Comparison of ENCODE assay signal across 10 mouse cellular contexts in the genomic region with DNA sequence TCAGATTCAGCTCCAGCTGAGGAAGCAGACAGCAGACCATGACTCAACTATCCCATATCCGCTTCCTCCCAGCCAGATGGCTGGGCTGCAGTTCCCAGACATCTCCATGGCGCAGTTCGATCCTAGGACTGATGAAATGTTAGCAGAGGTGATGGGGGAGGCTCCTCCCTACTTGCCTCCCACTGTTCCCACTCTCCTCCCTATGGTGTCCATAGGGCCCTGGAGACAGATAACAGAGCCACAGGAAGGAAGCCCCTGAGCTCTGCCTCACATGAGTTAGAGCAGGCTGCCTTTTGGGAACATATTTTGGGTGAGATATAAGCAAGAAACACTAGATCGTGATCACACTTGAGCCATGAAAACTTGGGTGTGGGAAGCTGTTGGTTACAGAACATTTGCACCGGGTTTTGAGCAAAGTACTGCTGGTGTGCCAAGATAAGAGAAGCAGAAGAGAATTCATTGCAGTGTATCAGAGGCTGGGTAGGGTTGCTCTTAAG. TPM values are rescaled to one million over a fixed set of nuclear protein-coding genes. Genes with fewer than 3 reads are reported as not detected.
DNase-seq lines count a peak whose midpoint lies in the region; ATAC-seq and TF ChIP-seq lines count a peak whose summit lies in the region.
"Had no signal": no experiment of that assay in that cellular context is flagged by ENCODE, and none has a peak within 500 bp of the region (broad histone marks: within the 10 kb centered on the region; RNA-seq: fewer than 3 reads in every experiment).

No protein-coding gene starts in this region.

- H3K36me3 ChIP-seq in intestine, embryonic 15.5 days = no peaks in the 10 kb centered on the region
- H3K36me3 ChIP-seq in intestine, postnatal 0 days (ENCODE audit: control insufficient read depth, insufficient read depth) = no peaks in the 10 kb centered on the region
- no peaks in the 10 kb centered on the region for H3K36me3 ChIP-seq in G1E (replicated peaks)
- H3K36me3 ChIP-seq in liver, embryonic 16.5 days (ENCODE audit: control insufficient read depth, insufficient read depth) = no peaks in the 10 kb centered on the region
- no peaks in the 10 kb centered on the region for H3K36me3 ChIP-seq in neural tube, embryonic 15.5 days
- no peaks in the 10 kb centered on the region for H3K36me3 ChIP-seq in forebrain, embryonic 13.5 days (ENCODE audit: poor library complexity, severe bottlenecking)

- 0 out of 2 replicates have a peak overlapping the region, but pooled peaks have one; percentile 15 for H3K27ac ChIP-seq in intestine, embryonic 15.5 days
- no peak overlapping the region for H3K27ac ChIP-seq in intestine, postnatal 0 days (ENCODE audit: low read depth, low read length)
- H3K27ac ChIP-seq in liver, embryonic 16.5 days (ENCODE audit: low read length) = peak overlapping the region; percentile 99
- H3K27ac ChIP-seq in neural tube, embryonic 15.5 days (replicated peaks) = no peak overlapping the region
- no peak overlapping the region for H3K27ac ChIP-seq in forebrain, embryonic 13.5 days

- H3K4me1 ChIP-seq in intestine, embryonic 15.5 days (replicated peaks) = peaks cover 14% of the 10 kb centered on the region
- no peaks in the 10 kb centered on the region for H3K4me1 ChIP-seq in intestine, postnatal 0 days (replicated peaks; ENCODE audit: control insufficient read depth, insufficient read depth, low read length)
- peaks cover 85% of the 10 kb centered on the region for H3K4me1 ChIP-seq in G1E (ENCODE audit: insufficient read depth, low read depth, low read length)
- H3K4me1 ChIP-seq in liver, embryonic 16.5 days (ENCODE audit: control insufficient read depth, low read depth, low read length) = peaks cover 51% of the 10 kb centered on the region
- H3K4me1 ChIP-seq in neural tube, embryonic 15.5 days = peaks cover 12% of the 10 kb centered on the region
- peaks cover 12% of the 10 kb centered on the region for H3K4me1 ChIP-seq in forebrain, embryonic 13.5 days

- no peaks in the 10 kb centered on the region for H3K9me3 ChIP-seq in intestine, embryonic 15.5 days
- H3K9me3 ChIP-seq in intestine, postnatal 0 days (ENCODE audit: control insufficient read depth) = no peaks in the 10 kb centered on the region
- no peaks in the 10 kb centered on the region for H3K9me3 ChIP-seq in G1E (replicated peaks)
- no peaks in the 10 kb centered on the region for H3K9me3 ChIP-seq in liver, embryonic 16.5 days (replicated peaks; ENCODE audit: control insufficient read depth, low read length)
- no peaks in the 10 kb centered on the region for H3K9me3 ChIP-seq in neural tube, embryonic 15.5 days (replicated peaks)
- H3K9me3 ChIP-seq in forebrain, embryonic 13.5 days (replicated peaks) = no peaks in the 10 kb centered on the region

- WGBS in intestine, embryonic 15.5 days = 75% methylated on average over 5 of the region's 5 CpGs
- WGBS in intestine, postnatal 0 days = 76% methylated on average over 5 of the region's 5 CpGs
- WGBS in liver, embryonic 16.5 days (ENCODE audit: insufficient replicate concordance) = 17% methylated on average over 5 of the region's 5 CpGs
- 85% methylated on average over 5 of the region's 5 CpGs for WGBS in neural tube, embryonic 15.5 days
- WGBS in forebrain, embryonic 13.5 days = 90% methylated on average over 5 of the region's 5 CpGs

- TF ChIP-seq CTCF in intestine, postnatal 0 days (IDR thresholded peaks at IDR 0.05; ENCODE audit: low read depth) = no peak
- no peak for TF ChIP-seq CTCF in G1E (IDR thresholded peaks at IDR 0.05; ENCODE audit: low read depth, low read length)

- no peak overlapping the region for H3K4me3 ChIP-seq in intestine, embryonic 15.5 days (replicated peaks)
- no peak overlapping the region for H3K4me3 ChIP-seq in intestine, postnatal 0 days (ENCODE audit: low read depth, low read length)
- peak overlapping the region; percentile 59; the same call in 1 of the 2 replicates for H3K4me3 ChIP-seq in G1E (ENCODE audit: low read depth, low read length)
- H3K4me3 ChIP-seq in liver, embryonic 16.5 days (ENCODE audit: low read depth, low read length) = peak overlapping the region; percentile 54
- no peak overlapping the region for H3K4me3 ChIP-seq in neural tube, embryonic 15.5 days (replicated peaks)
- H3K4me3 ChIP-seq in forebrain, embryonic 13.5 days = no peak overlapping the region

- no peak overlapping the region for H3K4me2 ChIP-seq in intestine, embryonic 15.5 days (replicated peaks)
- no peak overlapping the region for H3K4me2 ChIP-seq in intestine, postnatal 0 days (replicated peaks; ENCODE audit: low read depth)
- peak overlapping the region; percentile 66 for H3K4me2 ChIP-seq in liver, embryonic 16.5 days (ENCODE audit: low read depth, low read length)
- no peak overlapping the region for H3K4me2 ChIP-seq in neural tube, embryonic 15.5 days
- H3K4me2 ChIP-seq in forebrain, embryonic 13.5 days = no peak overlapping the region

- H3K27me3 ChIP-seq in intestine, embryonic 15.5 days (replicated peaks) = no peaks in the 10 kb centered on the region
- H3K27me3 ChIP-seq in intestine, postnatal 0 days (replicated peaks; ENCODE audit: control insufficient read depth, insufficient read depth, low read length) = no peaks in the 10 kb centered on the region
- no peaks in the 10 kb centered on the region for H3K27me3 ChIP-seq in G1E (ENCODE audit: insufficient read depth, low read length)
- H3K27me3 ChIP-seq in liver, embryonic 16.5 days (ENCODE audit: control insufficient read depth, insufficient read depth, low read depth, low read length) = no peaks in the 10 kb centered on the region
- H3K27me3 ChIP-seq in neural tube, embryonic 15.5 days (replicated peaks) = no peaks in the 10 kb centered on the region
- no peaks in the 10 kb centered on the region for H3K27me3 ChIP-seq in forebrain, embryonic 13.5 days

- peak; percentile 56 for DNase-seq in G1E (ENCODE audit: low spot score)
- no peak for DNase-seq in urinary bladder, adult 18-20 months (ENCODE audit: low spot score in 2 of 2)
- DNase-seq: lung, postnatal 36 days; thymus, postnatal 36 days had no signal

- no peak overlapping the region for H3K9ac ChIP-seq in intestine, embryonic 15.5 days
- no peak overlapping the region for H3K9ac ChIP-seq in intestine, postnatal 0 days (ENCODE audit: low read depth, low read length)
- H3K9ac ChIP-seq in liver, embryonic 16.5 days (ENCODE audit: low read depth, low read length) = peak overlapping the region; percentile 57
- H3K9ac ChIP-seq in neural tube, embryonic 15.5 days (replicated peaks) = no peak overlapping the region
- H3K9ac ChIP-seq in forebrain, embryonic 13.5 days = no peak overlapping the region

- peak; percentile 67; the same call in 1 of the 2 replicates for ATAC-seq in intestine, embryonic 15.5 days
- no peak for ATAC-seq in intestine, postnatal 0 days
- peak; percentile 87 for ATAC-seq in G1E (ENCODE audit: extremely low read depth, insufficient number of reproducible peaks, low FRiP score, poor library complexity, severe bottlenecking)
- peak; percentile 78 for ATAC-seq in common myeloid progenitor, adult 5-6 weeks (replicated peaks; ENCODE audit: low read depth, poor library complexity, severe bottlenecking)
- peak; percentile 90 for ATAC-seq in liver, embryonic 16.5 days (ENCODE audit: low read depth)
- no peak for ATAC-seq in neural tube, embryonic 15.5 days (ENCODE audit: low FRiP score)
- no peak for ATAC-seq in forebrain, embryonic 13.5 days

RNA-seq across cellular contexts. Expression of gene Gm10260, which starts 18.3 kb away (rescaled TPM):
- 7.5 and 8.4 TPM in 2 replicates for polyA plus RNA-seq in intestine, embryonic 15.5 days (2015; fragmentation: Nextera tagmentation; extraction: Ambion mirVana)
- 2.3 and 4.3 TPM in 2 replicates for polyA plus RNA-seq in intestine, postnatal 0 days (2015; fragmentation: Nextera tagmentation; extraction: Ambion mirVana)
- total RNA-seq in G1E (2014; fragmentation: Nextera tagmentation) = 20.1 and 24.5 TPM in 2 replicates
- 24.1 and 30.6 TPM in 2 replicates for total RNA-seq in G1E (2017)
- 1.1 and 1.6 TPM in 2 replicates for polyA plus RNA-seq in G1E (2012)
- total RNA-seq in common myeloid progenitor, adult 5-6 weeks (2017) = 32.2 and 32.6 TPM in 2 replicates
- 4.4 and 4.9 TPM in 2 replicates for polyA plus RNA-seq in liver, embryonic 16.5 days (2015; fragmentation: Nextera tagmentation; extraction: Ambion mirVana)
- 2.4 and 4.2 TPM in 2 replicates for polyA plus RNA-seq in neural tube, embryonic 15.5 days (2015; fragmentation: Nextera tagmentation; extraction: Ambion mirVana)
- 2.2 and 3.4 TPM in 2 replicates for polyA plus RNA-seq in forebrain, embryonic 13.5 days (2015; fragmentation: Nextera tagmentation; extraction: Ambion mirVana)

Comparison
In these comparisons a context has a peak if more than half of its experiments do, and no peak if none do; other contexts are left out.
1. ATAC-seq: peak in intestine, embryonic 15.5 days (single experiment), G1E (single experiment), common myeloid progenitor, adult 5-6 weeks (single experiment) and liver, embryonic 16.5 days (single experiment); none in intestine, postnatal 0 days (single experiment), neural tube, embryonic 15.5 days (single experiment) and forebrain, embryonic 13.5 days (single experiment).
2. H3K27ac ChIP-seq: peak in intestine, embryonic 15.5 days (single experiment) and liver, embryonic 16.5 days (single experiment); none in intestine, postnatal 0 days (single experiment), neural tube, embryonic 15.5 days (single experiment) and forebrain, embryonic 13.5 days (single experiment).
3. H3K4me3 ChIP-seq: peak in G1E (single experiment) and liver, embryonic 16.5 days (single experiment); none in intestine, embryonic 15.5 days (single experiment), intestine, postnatal 0 days (single experiment), neural tube, embryonic 15.5 days (single experiment) and forebrain, embryonic 13.5 days (single experiment).